Mouse (Mus musculus) midbrain, embryonic 11.5 days (tissue): ENCODE measurements around the gene B4galt7. TPM values are rescaled to one million over a fixed set of nuclear protein-coding genes. Genes with fewer than 3 reads are reported as not detected.
"Not testable (repeated sequence)": the region's sequence is repeated elsewhere in the genome, so short reads cannot be mapped to it uniquely, and the experiment has no call there.

Source experiments
- ATAC-seq: fragments of 200-750 bp; cut with Nextera tagmentation; 2 replicates; pipeline ENCODE4 v1.8.0; 2017; ENCODE audit warnings: moderate TSS enrichment, moderate library complexity; ENCODE audit not compliant: low FRiP score
- DNase-seq: peaks from one replicate; pipeline ENCODE4 v3.0.0; 2015; ENCODE audit warnings: low spot score; ENCODE audit errors: missing footprints
- H3K27ac ChIP-seq: fragments of 300-500 bp; sonication (generic); 2 replicates; pipeline ENCODE4 v1.5.1; 2014; ENCODE audit warnings: low read depth, low read length
- H3K27me3 ChIP-seq: fragments of 300-500 bp; sonication (generic); 2 replicates; pipeline ENCODE4 v1.6.1; 2014; ENCODE audit warnings: mild to moderate bottlenecking, low read length, moderate library complexity, mixed read lengths; ENCODE audit not compliant: control insufficient read depth, insufficient read depth
- H3K36me3 ChIP-seq: fragments of 300-500 bp; sonication (generic); 2 replicates; pipeline ENCODE4 v1.6.1; 2014; ENCODE audit warnings: mild to moderate bottlenecking, low read length, moderate library complexity, mixed read lengths; ENCODE audit not compliant: control insufficient read depth, insufficient read depth
- H3K4me1 ChIP-seq: fragments of 300-500 bp; sonication (generic); 2 replicates; pipeline ENCODE4 v1.6.1; 2014; ENCODE audit warnings: low read length; ENCODE audit not compliant: control insufficient read depth, insufficient read depth
- H3K4me2 ChIP-seq: fragments of 300-500 bp; sonication (generic); 2 replicates; pipeline ENCODE4 v1.6.1; 2014; ENCODE audit warnings: mild to moderate bottlenecking, moderate library complexity
- H3K4me3 ChIP-seq: fragments of 300-500 bp; sonication (generic); 2 replicates; pipeline ENCODE4 v1.5.1; 2014; ENCODE audit warnings: low read depth, low read length
- H3K9ac ChIP-seq: fragments of 300-500 bp; sonication (generic); 2 replicates; pipeline ENCODE4 v1.6.1; 2014; ENCODE audit warnings: low read length
- H3K9me3 ChIP-seq: fragments of 300-500 bp; sonication (generic); 2 replicates; pipeline ENCODE4 v1.6.1; 2016; ENCODE audit warnings: low read length; ENCODE audit not compliant: control insufficient read depth
- WGBS: fragments of 180-500 bp; shearing (Covaris S2); extraction: QIAGEN DNeasy Blood & Tissue Kit; methylation state at CpG from one replicate; pipeline ENCODE4 v1.1.7; 2014; 5-methylcytosine and 5-hydroxymethylcytosine counted together
- polyA plus RNA-seq: library from polyadenylated mRNA; unstranded; fragments of >200 nt; fragmentation: Nextera tagmentation; extraction: Ambion mirVana; gene quantifications from 2 replicates; pipeline ENCODE4 v1.2.1, GENCODE M21; 2014

The B4galt7 gene
- polyA plus RNA-seq, 1 experiment from 2014 or later = 16.0 TPM

DNA sequence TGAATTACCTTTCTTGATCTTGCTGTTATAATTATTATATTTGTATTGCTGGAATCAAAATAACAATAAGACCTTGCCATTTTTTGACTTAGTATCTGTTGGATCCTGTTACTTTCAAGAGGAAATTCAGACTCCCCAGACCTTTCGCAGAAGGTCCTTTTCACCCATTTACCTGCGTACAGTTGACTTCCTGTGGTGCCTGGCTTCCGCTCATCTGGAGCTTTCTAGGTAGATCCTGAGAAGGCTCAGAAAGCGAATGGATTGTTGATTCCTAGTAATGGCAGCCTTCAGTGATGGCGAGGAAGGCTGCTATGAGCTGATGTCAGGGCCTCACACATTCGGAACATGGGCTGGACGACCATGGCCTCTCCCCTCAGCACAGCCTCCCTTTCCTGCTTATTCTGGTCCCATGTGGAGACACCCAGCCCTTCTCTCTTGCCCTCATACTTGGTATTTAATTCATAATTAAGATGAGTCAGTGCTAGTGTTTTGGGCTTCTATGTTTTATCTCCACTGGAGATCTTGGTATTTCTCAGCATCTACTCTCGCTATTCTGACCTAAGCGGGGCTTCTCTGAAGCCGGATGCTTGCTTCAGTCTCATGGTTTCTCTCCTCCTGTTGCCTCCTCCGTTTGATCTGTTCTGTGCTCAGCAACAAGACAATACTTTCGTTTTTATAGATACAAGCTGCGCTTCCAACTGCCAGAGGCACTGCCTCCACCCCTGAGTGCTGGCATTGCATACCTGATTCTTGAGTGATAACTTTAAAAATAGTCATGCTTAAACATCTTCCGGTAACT is 36.7 kb downstream of the B4galt7 start:
- Histone ChIP-seq H3K9me3 (no peaks in the 10 kb centered on the region), H3K4me2 (peak overlapping the region; percentile 77; the same call in 1 of the 2 replicates), H3K4me1 (peaks cover 8% of the 10 kb centered on the region; the same call in 1 of the 2 replicates), H3K4me3 (no peak overlapping the region), H3K9ac (no peak overlapping the region), H3K36me3 (0 out of 2 replicates have a peak, but pooled peaks cover 8% of the 10 kb centered on the region), H3K27me3 (no peaks in the 10 kb centered on the region), H3K27ac (no peak overlapping the region)
- DNase-seq (peak; percentile 59), ATAC-seq (no peak)
- WGBS = 93% methylated on average over 14 of the region's 14 CpGs

DNA sequence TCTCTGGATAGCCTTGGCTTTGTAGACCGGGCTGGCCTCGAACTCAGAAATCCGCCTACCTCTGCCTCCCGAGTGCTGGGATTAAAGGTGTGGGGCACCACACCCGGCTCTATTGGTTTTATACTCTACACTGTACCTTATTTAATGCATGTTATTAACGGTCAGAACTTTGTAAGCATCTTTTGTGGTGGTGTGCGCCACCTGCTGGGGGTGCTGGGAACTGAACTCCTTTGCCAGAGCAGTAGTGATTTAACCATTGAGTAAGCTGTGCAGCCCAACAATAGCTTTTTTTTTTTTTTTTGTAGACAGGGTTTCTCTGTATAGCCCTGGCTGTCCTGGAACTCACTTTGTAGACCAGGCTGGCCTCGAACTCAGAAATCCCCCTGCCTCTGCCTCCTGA is 40.8 kb downstream of the B4galt7 start:
- ATAC-seq = not testable (repeated sequence)
- H3K36me3 ChIP-seq = peaks cover 10% of the 10 kb centered on the region; the same call in 1 of the 2 replicates

DNA sequence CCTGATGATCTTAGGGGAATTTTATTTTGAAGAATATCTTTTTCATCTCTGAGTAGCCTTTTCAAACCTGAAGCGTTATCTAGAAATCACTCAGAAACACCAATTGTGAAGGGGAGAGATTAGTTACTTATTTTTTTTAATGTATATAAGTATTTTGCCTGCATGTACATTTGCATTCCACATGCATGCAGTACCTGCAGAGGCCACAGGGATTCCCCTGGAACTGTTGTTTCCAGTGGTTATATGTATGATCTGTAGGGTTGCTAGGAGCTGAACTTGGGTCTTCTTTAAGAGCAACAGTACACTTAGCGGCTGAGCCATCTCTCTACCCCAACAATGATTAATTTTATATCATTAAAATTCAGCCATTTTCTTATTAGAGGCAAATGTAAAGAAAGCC is 44.8 kb downstream of the B4galt7 start:
- Histone ChIP-seq H3K4me1 (no peaks in the 10 kb centered on the region), H3K27me3 (no peaks in the 10 kb centered on the region), H3K36me3 (peaks cover 28% of the 10 kb centered on the region; the same call in 1 of the 2 replicates), H3K4me3 (no peak overlapping the region), H3K9ac (no peak overlapping the region), H3K4me2 (no peak overlapping the region), H3K9me3 (no peaks in the 10 kb centered on the region), H3K27ac (no peak overlapping the region)
- 91% methylated on average over 2 of the region's 2 CpGs for WGBS
- no peak for ATAC-seq
- no peak for DNase-seq

More for the DNA sequence above, 40.8 kb downstream of the B4galt7 start:
- not testable (repeated sequence) for H3K4me2 ChIP-seq, H3K27me3 ChIP-seq, H3K9me3 ChIP-seq, H3K4me3 ChIP-seq, H3K4me1 ChIP-seq, H3K9ac ChIP-seq, H3K27ac ChIP-seq
- peak; percentile 99 for DNase-seq
- WGBS = 59% methylated on average over 8 of the region's 8 CpGs

DNA sequence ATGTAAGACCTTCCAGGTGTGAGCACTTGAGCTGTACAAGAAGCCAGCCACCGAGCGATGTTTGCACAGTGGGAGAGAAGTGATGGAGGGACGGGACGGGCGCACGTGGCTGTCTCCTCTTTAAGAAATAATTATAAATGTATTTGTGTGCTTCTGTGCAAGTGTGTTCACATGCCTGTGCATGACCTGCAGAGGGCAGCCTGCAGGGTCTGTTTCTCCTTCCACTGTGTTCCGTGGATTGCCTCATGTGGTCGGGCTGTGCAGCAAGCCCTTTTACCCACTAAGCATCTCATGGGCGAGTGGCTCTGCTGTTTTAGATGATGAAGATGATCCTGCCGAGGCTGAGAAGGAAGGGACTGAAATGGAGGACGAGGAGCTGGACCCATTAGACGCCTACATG is 50.4 kb downstream of the B4galt7 start:
- no peak for ATAC-seq
- 89% methylated on average over 12 of the region's 12 CpGs for WGBS
- H3K4me1 ChIP-seq = no peaks in the 10 kb centered on the region
- no peak for DNase-seq
- peaks cover 51% of the 10 kb centered on the region for H3K36me3 ChIP-seq
- no peak overlapping the region for H3K4me2 ChIP-seq
- H3K27me3 ChIP-seq = no peaks in the 10 kb centered on the region
- no peak overlapping the region for H3K4me3 ChIP-seq
- no peak overlapping the region for H3K27ac ChIP-seq
- no peak overlapping the region for H3K9ac ChIP-seq
- H3K9me3 ChIP-seq = no peaks in the 10 kb centered on the region

DNA sequence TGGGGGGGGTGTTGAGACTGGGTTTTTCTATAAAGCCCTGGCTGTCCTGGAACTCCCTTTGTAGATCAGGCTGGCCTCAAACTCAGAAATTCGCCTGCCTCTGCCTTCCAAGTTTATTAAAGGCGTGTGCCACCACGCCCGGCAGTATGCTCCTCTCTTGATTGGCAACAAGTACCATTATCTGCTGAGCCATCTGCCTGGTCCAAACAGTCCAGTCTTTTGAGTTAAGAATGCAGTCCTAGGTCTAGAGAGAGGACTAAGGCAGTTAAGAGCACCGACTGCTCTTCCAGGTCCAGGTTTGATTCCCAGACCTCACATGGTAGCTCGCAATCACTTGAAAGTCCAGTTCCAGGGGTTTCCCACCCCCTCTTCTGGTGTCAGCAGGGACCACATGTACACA is 51.3 kb downstream of the B4galt7 start:
- H3K27ac ChIP-seq = no peak overlapping the region
- H3K4me3 ChIP-seq = no peak overlapping the region
- ATAC-seq = no peak

More for the DNA sequence above, 51.3 kb downstream of the B4galt7 start:
- H3K4me1 ChIP-seq = no peaks in the 10 kb centered on the region
- H3K36me3 ChIP-seq = peaks cover 52% of the 10 kb centered on the region
- no peaks in the 10 kb centered on the region for H3K9me3 ChIP-seq
- no peak overlapping the region for H3K4me2 ChIP-seq
- no peak for DNase-seq
- H3K27me3 ChIP-seq = no peaks in the 10 kb centered on the region
- H3K9ac ChIP-seq = no peak overlapping the region
- WGBS = 94% methylated on average over 6 of the region's 6 CpGs

Other genes with a start within 250 kb of the B4galt7 start
- 75.3 and 82.5 TPM in 2 replicates for gene Lman2, start 237.1 kb upstream of the B4galt7 start, polyA plus RNA-seq
- 0.37 and 0.72 TPM in 2 replicates for gene Rgs14, start 230.2 kb upstream of the B4galt7 start, polyA plus RNA-seq
- not detected in 2 replicates for gene Slc34a1, start 201.7 kb upstream of the B4galt7 start, polyA plus RNA-seq
- not detected in 2 replicates for gene Pfn3, start 184.7 kb upstream of the B4galt7 start, polyA plus RNA-seq
- gene F12, start 173.1 kb upstream of the B4galt7 start, polyA plus RNA-seq = 0.14 TPM in 1 of 2 replicates, not detected in the other
- gene Grk6, start 154.8 kb upstream of the B4galt7 start, polyA plus RNA-seq = 42.0 and 52.3 TPM in 2 replicates
- gene Prr7, start 135.6 kb upstream of the B4galt7 start, polyA plus RNA-seq = 2.8 and 3.0 TPM in 2 replicates
- gene Dbn1, start 111.8 kb upstream of the B4galt7 start, polyA plus RNA-seq = 292 and 294 TPM in 2 replicates
- gene Pdlim7, start 86.2 kb upstream of the B4galt7 start, polyA plus RNA-seq = 129 and 140 TPM in 2 replicates
- 1.9 TPM in 2 replicates for gene Dok3, start 70.6 kb upstream of the B4galt7 start, polyA plus RNA-seq
- 66.7 and 73.8 TPM in 2 replicates for gene Ddx41, start 63.2 kb upstream of the B4galt7 start, polyA plus RNA-seq
- 39.9 and 40.8 TPM in 2 replicates for gene Fam193b, start 28.8 kb upstream of the B4galt7 start, polyA plus RNA-seq
- gene Tmed9, start 26.2 kb upstream of the B4galt7 start, polyA plus RNA-seq = 50.0 and 50.8 TPM in 2 replicates
- gene Caml, start 23.1 kb downstream of the B4galt7 start, polyA plus RNA-seq = 63.7 and 71.6 TPM in 2 replicates
- gene Ddx46, start 35.1 kb downstream of the B4galt7 start, polyA plus RNA-seq = 48.4 and 63.1 TPM in 2 replicates
- gene B230219D22Rik, start 93.2 kb downstream of the B4galt7 start, polyA plus RNA-seq = 66.0 and 72.3 TPM in 2 replicates
- 91.4 and 101 TPM in 2 replicates for gene Txndc15, start 114.8 kb downstream of the B4galt7 start, polyA plus RNA-seq
- gene Pcbd2, start 127.5 kb downstream of the B4galt7 start, polyA plus RNA-seq = 30.4 and 34.9 TPM in 2 replicates
- gene Catsper3, start 184.7 kb downstream of the B4galt7 start, polyA plus RNA-seq = not detected in 2 replicates
- 0.25 and 0.88 TPM in 2 replicates for gene Pitx1, start 236.3 kb downstream of the B4galt7 start, polyA plus RNA-seq